Mouse (Mus musculus) ES-E14 (cell line): ENCODE data around the gene Tbc1d8.

ENCODE experiments used
- CHD2 ChIP-seq: IDR thresholded peaks from 2 replicates; pipeline ENCODE4 v1.6.1; 2014; ENCODE audit warnings: mild to moderate bottlenecking, low read depth, low read length, inconsistent platforms
- ZC3H11A ChIP-seq: IDR thresholded peaks from 2 replicates; pipeline ENCODE4 v1.6.1; 2012; ENCODE audit warnings: low read depth, mild to moderate bottlenecking, inconsistent platforms, low read length, borderline replicate concordance

DNA sequence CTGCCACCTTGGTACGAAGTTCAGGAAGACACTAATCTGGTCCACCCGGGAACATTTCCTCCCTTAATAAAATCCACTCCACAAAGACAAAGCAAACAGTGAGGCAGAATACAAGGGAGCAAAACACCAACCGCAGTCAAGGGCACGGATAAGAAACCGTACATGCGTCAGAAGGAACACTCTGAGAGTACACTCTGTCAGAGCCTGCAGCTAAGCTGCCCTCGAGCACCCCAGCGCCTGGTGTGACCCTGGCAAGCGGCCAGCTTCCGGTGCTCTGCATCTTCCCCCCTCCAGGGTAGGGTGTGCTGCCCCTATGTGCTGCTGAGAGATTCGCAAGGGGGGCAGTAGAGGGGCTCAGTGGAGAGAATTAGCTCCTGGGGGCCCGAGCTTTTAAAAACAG, 60.7 kb downstream of the Tbc1d8 start:
- TF ChIP-seq ZC3H11A: no peak
- TF ChIP-seq CHD2: no peak
